Comparison of ENCODE assay signal across 8 mouse cellular contexts in genomic region chr3:61364661-61364977, GRCm38 (mm10). TPM values are rescaled to one million over a fixed set of nuclear protein-coding genes. Genes with fewer than 3 reads are reported as not detected.
DNase-seq lines count a peak whose midpoint lies in the region; ATAC-seq and TF ChIP-seq lines count a peak whose summit lies in the region.

No protein-coding gene starts in this region.

- ATAC-seq in hindbrain, postnatal 0 days = no peak
- peak; percentile 51; the same call in 1 of the 2 replicates for ATAC-seq in midbrain, embryonic 16.5 days

- peaks cover 4% of the 10 kb centered on the region; the same call in 1 of the 2 replicates for H3K36me3 ChIP-seq in embryonic facial prominence, embryonic 10.5 days (replicated peaks)
- H3K36me3 ChIP-seq in hindbrain, postnatal 0 days (ENCODE audit: insufficient read depth, low read length) = no peaks in the 10 kb centered on the region
- peaks cover 2% of the 10 kb centered on the region; the same call in 1 of the 2 replicates for H3K36me3 ChIP-seq in midbrain, embryonic 16.5 days (ENCODE audit: control insufficient read depth, insufficient read depth, low read length)

- H3K27ac ChIP-seq in layer of hippocampus, adult 2 months = peak overlapping the region; percentile 97
- H3K27ac ChIP-seq in embryonic facial prominence, embryonic 10.5 days (replicated peaks) = peak overlapping the region; percentile 93
- H3K27ac ChIP-seq in hindbrain, postnatal 0 days = peak overlapping the region; percentile 87
- H3K27ac ChIP-seq in midbrain, embryonic 16.5 days (ENCODE audit: low read length) = peak overlapping the region; percentile 93

- H3K9me3 ChIP-seq in embryonic facial prominence, embryonic 10.5 days = no peaks in the 10 kb centered on the region
- H3K9me3 ChIP-seq in hindbrain, postnatal 0 days (ENCODE audit: low read length) = no peaks in the 10 kb centered on the region
- no peaks in the 10 kb centered on the region for H3K9me3 ChIP-seq in midbrain, embryonic 16.5 days (replicated peaks; ENCODE audit: control insufficient read depth, low read length, poor library complexity, severe bottlenecking)

- under 1% methylated on average over 33 of the region's 33 CpGs for WGBS in embryonic facial prominence, embryonic 10.5 days
- 1% methylated on average over 27 of the region's 33 CpGs for WGBS in hindbrain, postnatal 0 days
- 0% methylated on average over 32 of the region's 33 CpGs for WGBS in midbrain, embryonic 16.5 days

- H3K4me3 ChIP-seq in layer of hippocampus, adult 2 months = peak overlapping the region; percentile 79
- peak overlapping the region; percentile 80 for H3K4me3 ChIP-seq in embryonic facial prominence, embryonic 10.5 days
- peak overlapping the region; percentile 59 for H3K4me3 ChIP-seq in hindbrain, postnatal 0 days (ENCODE audit: low read length)
- H3K4me3 ChIP-seq in midbrain, embryonic 16.5 days (ENCODE audit: low read depth, low read length) = peak overlapping the region; percentile 97

- DNase-seq in layer of hippocampus, adult 2 months (ENCODE audit: low spot score in 2 of 2) = no peak
- DNase-seq in layer of hippocampus, adult 11-12 months (ENCODE audit: low spot score) = no peak
- DNase-seq in embryonic facial prominence, embryonic 10.5 days (ENCODE audit: low spot score) = no peak
- no peak for DNase-seq in hindbrain, postnatal 0 days (ENCODE audit: low spot score)
- no peak for DNase-seq in adrenal gland, adult 8-10 months
- DNase-seq in thymus, postnatal 0 days (ENCODE audit: low spot score) = no peak
- DNase-seq in layer of hippocampus, adult 8-10 months (ENCODE audit: low spot score in 2 of 2) = no peak

- H3K4me1 ChIP-seq in embryonic facial prominence, embryonic 10.5 days = peaks cover 17% of the 10 kb centered on the region
- peaks cover 5% of the 10 kb centered on the region; the same call in 1 of the 2 replicates for H3K4me1 ChIP-seq in hindbrain, postnatal 0 days (ENCODE audit: insufficient read depth, low read length)
- H3K4me1 ChIP-seq in midbrain, embryonic 16.5 days (ENCODE audit: control insufficient read depth, insufficient read depth, low read length) = peaks cover 25% of the 10 kb centered on the region

- no peaks in the 10 kb centered on the region for H3K27me3 ChIP-seq in embryonic facial prominence, embryonic 10.5 days (replicated peaks; ENCODE audit: low read depth, poor library complexity, severe bottlenecking)
- H3K27me3 ChIP-seq in hindbrain, postnatal 0 days (ENCODE audit: insufficient read depth, low read length) = no peaks in the 10 kb centered on the region
- H3K27me3 ChIP-seq in midbrain, embryonic 16.5 days (ENCODE audit: control insufficient read depth, insufficient read depth, low read depth, low read length) = no peaks in the 10 kb centered on the region; the same call in 1 of the 2 replicates

- no peak for TF ChIP-seq CTCF in layer of hippocampus, adult 2 months (conservative IDR thresholded peaks at IDR 0.05)
- no peak for TF ChIP-seq CTCF in hindbrain, postnatal 0 days (IDR thresholded peaks at IDR 0.05; ENCODE audit: low read depth)

- peak overlapping the region; percentile 89 for H3K9ac ChIP-seq in hindbrain, postnatal 0 days (replicated peaks; ENCODE audit: low read length)
- H3K9ac ChIP-seq in midbrain, embryonic 16.5 days (ENCODE audit: low read depth, low read length) = peak overlapping the region; percentile 92

- peak overlapping the region; percentile 93 for H3K4me2 ChIP-seq in hindbrain, postnatal 0 days (ENCODE audit: low read depth, low read length)
- H3K4me2 ChIP-seq in midbrain, embryonic 16.5 days (ENCODE audit: low read length) = peak overlapping the region; percentile 82

RNA-seq across cellular contexts. Expression of gene B430305J03Rik, which starts 1.1 kb away (rescaled TPM):
- 1 to 10 TPM; 2.6 to 3.2 TPM for total RNA-seq in layer of hippocampus, adult 2 months (2021)
- polyA plus RNA-seq in embryonic facial prominence, embryonic 10.5 days (2016; fragmentation: Nextera tagmentation; extraction: Ambion mirVana) = not detected in 2 replicates
- 2.0 and 3.0 TPM in 2 replicates for total RNA-seq in hindbrain, postnatal 0 days (2014; rRNA removed)
- not detected in 2 replicates for polyA plus RNA-seq in hindbrain, postnatal 0 days (2015; fragmentation: Nextera tagmentation; extraction: Ambion mirVana)
- polyA plus RNA-seq in midbrain, embryonic 16.5 days (2015; fragmentation: Nextera tagmentation; extraction: Ambion mirVana) = not detected in 2 replicates
- under 1 TPM in 3 of 4 experiments, not detected in 1; 0.12 to 0.27 (median 0.17) TPM for total RNA-seq in adrenal gland, adult 8-10 months (2022)
- polyA plus RNA-seq in thymus, postnatal 0 days (2015; fragmentation: Nextera tagmentation; extraction: Ambion mirVana) = not detected in 2 replicates
- 1 to 10 TPM; 2.7 to 3.3 (median 3.2) TPM for total RNA-seq in layer of hippocampus, adult 8-10 months (2022)

RNA-seq across cellular contexts. Expression of gene Rap2b, which starts 3.2 kb away (rescaled TPM):
- total RNA-seq in layer of hippocampus, adult 2 months (2021) = 10 to 100 TPM; 42.4 to 47.8 TPM
- polyA plus RNA-seq in embryonic facial prominence, embryonic 10.5 days (2016; fragmentation: Nextera tagmentation; extraction: Ambion mirVana) = 10.3 and 11.0 TPM in 2 replicates
- total RNA-seq in hindbrain, postnatal 0 days (2014; rRNA removed) = 9.9 and 10.0 TPM in 2 replicates
- 14.8 and 15.8 TPM in 2 replicates for polyA plus RNA-seq in hindbrain, postnatal 0 days (2015; fragmentation: Nextera tagmentation; extraction: Ambion mirVana)
- 11.4 and 11.6 TPM in 2 replicates for polyA plus RNA-seq in midbrain, embryonic 16.5 days (2015; fragmentation: Nextera tagmentation; extraction: Ambion mirVana)
- total RNA-seq in adrenal gland, adult 8-10 months (2022) = 1 to 10 TPM; 4.5 to 5.7 (median 4.8) TPM
- polyA plus RNA-seq in thymus, postnatal 0 days (2015; fragmentation: Nextera tagmentation; extraction: Ambion mirVana) = 13.3 and 14.5 TPM in 2 replicates
- total RNA-seq in layer of hippocampus, adult 8-10 months (2022) = 10 to 100 TPM; 36.6 to 41.1 (median 39.6) TPM
